7 mouse cellular contexts compared by ENCODE assay signal in the genomic region with DNA sequence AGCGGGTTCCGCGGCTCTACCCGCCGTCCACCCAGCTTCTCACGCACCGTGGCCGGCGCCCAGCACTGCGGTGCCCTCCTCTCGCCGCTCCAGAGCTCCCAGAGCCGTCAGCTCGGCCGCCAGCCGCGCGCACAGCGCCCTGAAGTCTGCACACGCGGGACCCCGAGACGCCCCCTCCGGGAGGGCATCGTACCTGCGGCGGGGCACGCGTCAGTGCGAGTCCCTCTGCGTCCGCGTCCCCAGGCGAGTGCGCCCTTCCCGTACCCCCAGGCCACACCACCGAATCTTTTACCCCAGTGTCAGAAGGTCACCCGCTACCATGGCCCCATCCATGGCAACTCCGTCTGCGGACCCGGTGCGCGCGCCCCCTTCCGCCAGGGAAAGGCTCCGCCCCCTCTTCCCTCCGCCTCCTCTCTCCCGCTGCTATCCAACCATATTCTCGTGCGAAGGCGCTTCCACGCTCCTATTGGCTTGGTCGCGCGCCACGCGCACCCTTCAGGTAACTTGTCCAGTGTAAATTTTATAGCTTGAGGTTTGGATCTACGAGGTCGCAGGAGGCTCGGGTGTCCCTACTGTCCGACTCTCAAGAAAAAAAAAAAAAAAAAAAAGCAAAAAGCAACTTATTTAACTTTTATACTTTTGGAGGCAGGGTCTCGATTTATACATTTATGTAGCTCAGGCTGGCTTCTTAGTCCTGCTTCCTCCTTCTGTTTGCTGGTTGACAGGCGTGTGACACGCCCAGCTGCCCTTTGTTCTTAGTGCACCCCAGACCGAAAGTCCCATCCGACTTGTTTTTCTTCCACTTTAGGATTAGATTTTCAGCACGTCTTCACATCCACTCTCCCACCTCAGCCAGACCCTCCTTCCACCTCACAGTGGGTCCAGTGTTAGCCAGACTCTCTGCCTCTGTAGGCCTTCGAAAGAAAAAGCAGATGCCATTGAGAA. TPM values are rescaled to one million over a fixed set of nuclear protein-coding genes. Genes with fewer than 3 reads are reported as not detected.
DNase-seq lines count a peak whose midpoint lies in the region; ATAC-seq lines count a peak whose summit lies in the region.

Gene Fam98c, minus strand, starts transcription at position 397 of the 945 bp plus-strand sequence.

- peak within 1 kb of the TSS; percentile 97 for H3K27ac ChIP-seq in intestine, embryonic 16.5 days (ENCODE audit: low read length)
- H3K27ac ChIP-seq in midbrain, embryonic 10.5 days (replicated peaks): peak within 1 kb of the TSS; percentile 89

- peak within 1 kb of the TSS; percentile 92 for H3K4me3 ChIP-seq in intestine, embryonic 16.5 days (ENCODE audit: low read length)
- peak within 1 kb of the TSS; percentile 85 for H3K4me3 ChIP-seq in midbrain, embryonic 10.5 days

- H3K36me3 ChIP-seq in intestine, embryonic 16.5 days (ENCODE audit: control insufficient read depth, insufficient read depth, low read length): peaks cover 10% of the 10 kb centered on the region
- peaks cover 14% of the 10 kb centered on the region for H3K36me3 ChIP-seq in midbrain, embryonic 10.5 days

- no peaks in the 10 kb centered on the region; the same call in 1 of the 2 replicates for H3K27me3 ChIP-seq in intestine, embryonic 16.5 days (replicated peaks; ENCODE audit: control insufficient read depth, insufficient read depth, low read length)
- H3K27me3 ChIP-seq in midbrain, embryonic 10.5 days (ENCODE audit: low read depth, poor library complexity, severe bottlenecking): peaks cover 39% of the 10 kb centered on the region

- H3K9ac ChIP-seq in intestine, embryonic 16.5 days (ENCODE audit: low read depth, low read length): peak within 1 kb of the TSS; percentile 92

- intact Hi-C loops in left cerebral cortex, postnatal 36 days (cut with DNase I): no loop called here

- H3K4me1 ChIP-seq in intestine, embryonic 16.5 days (ENCODE audit: control insufficient read depth, insufficient read depth, low read length): peaks cover 3% of the 10 kb centered on the region; the same call in 1 of the 2 replicates
- peaks cover 33% of the 10 kb centered on the region for H3K4me1 ChIP-seq in midbrain, embryonic 10.5 days

- ATAC-seq in intestine, embryonic 16.5 days: peak; percentile 86

- 3% methylated on average over 68 of the region's 68 CpGs for WGBS in intestine, embryonic 16.5 days
- 4% methylated on average over 68 of the region's 68 CpGs for WGBS in midbrain, embryonic 10.5 days

- peak within 1 kb of the TSS; percentile 88 for H3K4me2 ChIP-seq in intestine, embryonic 16.5 days (ENCODE audit: low read depth, low read length)

- peak; percentile 89 for DNase-seq in adrenal gland, postnatal 10 days
- DNase-seq in embryo, embryonic 9.5 days (ENCODE audit: extremely low spot score): peak; percentile 86
- DNase-seq in gastrocnemius, postnatal 4 days (ENCODE audit: low spot score in 2 of 2): peak; percentile 60 to 82
- peak; percentile 84 to 88 for DNase-seq in left cerebral cortex, postnatal 36 days (ENCODE audit: low spot score in 2 of 2)
- peak; percentile 86 for DNase-seq in midbrain, embryonic 10.5 days (ENCODE audit: low spot score)
- DNase-seq in right cerebral cortex, postnatal 4 days: peak; percentile 81

- peaks cover 4% of the 10 kb centered on the region; the same call in 1 of the 2 replicates for H3K9me3 ChIP-seq in intestine, embryonic 16.5 days (ENCODE audit: control insufficient read depth, low read length)
- peaks cover 8% of the 10 kb centered on the region; the same call in 1 of the 2 replicates for H3K9me3 ChIP-seq in midbrain, embryonic 10.5 days (replicated peaks)

RNA-seq across cellular contexts. Expression of gene Fam98c, which starts in this region (rescaled TPM):
- 10 to 100 TPM; 12.9 to 17.3 TPM for total RNA-seq in adrenal gland, postnatal 10 days (2021)
- total RNA-seq in gastrocnemius, postnatal 4 days (2021): 10 to 100 TPM; 12.8 to 13.2 TPM
- polyA plus RNA-seq in intestine, embryonic 16.5 days (2015; fragmentation: Nextera tagmentation; extraction: Ambion mirVana): 52.5 and 56.8 TPM in 2 replicates
- total RNA-seq in left cerebral cortex, postnatal 36 days (2021): 10 to 100 TPM; 35.3 to 40.3 TPM
- 13.7 and 14.8 TPM in 2 replicates for polyA plus RNA-seq in midbrain, embryonic 10.5 days (2016; fragmentation: Nextera tagmentation; extraction: Ambion mirVana)

Comparison
In these comparisons a context has a peak if more than half of its experiments do, and no peak if none do; other contexts are left out.
1. Peak in every context shown above with its lines: DNase-seq, ATAC-seq, H3K4me3 ChIP-seq and H3K27ac ChIP-seq.